In genomic region chr1:43291736-43292135, GRCm38 (mm10) we compare ENCODE assay signal across 29 mouse cellular contexts.
A peak's percentile ranks its signal among the peaks of the same experiment; 100 is the strongest.
DNase-seq lines count a peak whose midpoint lies in the region; ATAC-seq lines count a peak whose summit lies in the region.
"Had no signal": no experiment of that assay in that cellular context is flagged by ENCODE, and none has a peak within 500 bp of the region (broad histone marks: within the 10 kb centered on the region; RNA-seq: fewer than 3 reads in every experiment).

No protein-coding gene starts in this region.

- DNase-seq in kidney, postnatal 4 days = no peak
- peak; percentile 9 for DNase-seq in midbrain, embryonic 10.5 days (ENCODE audit: low spot score)
- DNase-seq in midbrain, embryonic 14.5 days = no peak
- no peak for DNase-seq in T-cell, adult 2 months (ENCODE audit: low spot score)
- DNase-seq in adrenal gland, postnatal 25 days = no peak
- no peak for DNase-seq in layer of hippocampus, postnatal 10 days (ENCODE audit: low spot score in 2 of 2)
- DNase-seq: adrenal gland, postnatal 10 days; cerebellum, adult 11-12 months; cerebellum, adult 9-11 months; gastrocnemius, postnatal 14 days; heart, postnatal 14 days; kidney, postnatal 14 days; liver, embryonic 13.5 days; lung, adult 18-20 months; lung, postnatal 14 days; right cerebral cortex, adult 18-20 months; spleen, adult 18-20 months; thymus, adult 2 months; thymus, postnatal 36 days had no signal

- no peak for ATAC-seq in kidney, embryonic 14.5 days (ENCODE audit: low FRiP score, low TSS enrichment)
- no peak for ATAC-seq in midbrain, embryonic 14.5 days (ENCODE audit: low FRiP score, low TSS enrichment)
- peak; percentile 22; the same call in 1 of the 2 replicates for ATAC-seq in intestine, embryonic 16.5 days
- ATAC-seq: forebrain, embryonic 14.5 days; hindbrain, embryonic 16.5 days had no signal

- H3K36me3 ChIP-seq in kidney, embryonic 14.5 days (ENCODE audit: control insufficient read depth, insufficient read depth, low read length) = no peaks in the 10 kb centered on the region
- no peaks in the 10 kb centered on the region for H3K36me3 ChIP-seq in midbrain, embryonic 10.5 days
- no peaks in the 10 kb centered on the region for H3K36me3 ChIP-seq in midbrain, embryonic 14.5 days (ENCODE audit: control insufficient read depth, insufficient read depth, low read length)
- H3K36me3 ChIP-seq in intestine, embryonic 16.5 days (ENCODE audit: control insufficient read depth, insufficient read depth, low read length) = no peaks in the 10 kb centered on the region
- H3K36me3 ChIP-seq: limb, embryonic 13.5 days; liver, embryonic 13.5 days; neural tube, embryonic 12.5 days had no signal

- H3K4me3 ChIP-seq in kidney, embryonic 14.5 days (ENCODE audit: low read length) = no peak overlapping the region
- H3K4me3 ChIP-seq in midbrain, embryonic 10.5 days = no peak overlapping the region
- H3K4me3 ChIP-seq in midbrain, embryonic 14.5 days (replicated peaks; ENCODE audit: low read depth, low read length) = no peak overlapping the region
- H3K4me3 ChIP-seq in intestine, embryonic 16.5 days (ENCODE audit: low read length) = no peak overlapping the region
- H3K4me3 ChIP-seq: layer of hippocampus, adult 2 months; limb, embryonic 13.5 days; liver, embryonic 13.5 days; myocyte; neural tube, embryonic 12.5 days had no signal

- H3K9me3 ChIP-seq in kidney, embryonic 14.5 days (ENCODE audit: control insufficient read depth, low read length) = no peaks in the 10 kb centered on the region
- no peaks in the 10 kb centered on the region for H3K9me3 ChIP-seq in midbrain, embryonic 10.5 days (replicated peaks)
- peaks cover 6% of the 10 kb centered on the region; the same call in 1 of the 2 replicates for H3K9me3 ChIP-seq in midbrain, embryonic 14.5 days (ENCODE audit: control insufficient read depth, low read length)
- no peaks in the 10 kb centered on the region for H3K9me3 ChIP-seq in intestine, embryonic 16.5 days (ENCODE audit: control insufficient read depth, low read length)
- H3K9me3 ChIP-seq: liver, embryonic 13.5 days had no signal

- H3K9ac ChIP-seq in kidney, embryonic 14.5 days (ENCODE audit: low read depth, low read length) = no peak overlapping the region
- no peak overlapping the region for H3K9ac ChIP-seq in midbrain, embryonic 14.5 days (replicated peaks; ENCODE audit: low read length)
- no peak overlapping the region for H3K9ac ChIP-seq in intestine, embryonic 16.5 days (ENCODE audit: low read depth, low read length)
- H3K9ac ChIP-seq: limb, embryonic 13.5 days; liver, embryonic 13.5 days; neural tube, embryonic 12.5 days had no signal

- no peak overlapping the region for H3K4me2 ChIP-seq in kidney, embryonic 14.5 days (replicated peaks; ENCODE audit: low read depth, low read length)
- no peak overlapping the region for H3K4me2 ChIP-seq in midbrain, embryonic 14.5 days (ENCODE audit: low read length)
- H3K4me2 ChIP-seq in intestine, embryonic 16.5 days (ENCODE audit: low read depth, low read length) = no peak overlapping the region
- H3K4me2 ChIP-seq: limb, embryonic 13.5 days; liver, embryonic 13.5 days; midbrain, embryonic 11.5 days; neural tube, embryonic 12.5 days had no signal

- WGBS in kidney, embryonic 14.5 days = 82% methylated on average over 8 of the region's 8 CpGs
- 86% methylated on average over 8 of the region's 8 CpGs for WGBS in midbrain, embryonic 10.5 days
- WGBS in midbrain, embryonic 14.5 days = 87% methylated on average over 8 of the region's 8 CpGs
- WGBS in intestine, embryonic 16.5 days = 87% methylated on average over 8 of the region's 8 CpGs

- no peaks in the 10 kb centered on the region for H3K27me3 ChIP-seq in kidney, embryonic 14.5 days (ENCODE audit: control insufficient read depth, insufficient read depth, low read length)
- H3K27me3 ChIP-seq in midbrain, embryonic 10.5 days (ENCODE audit: low read depth, poor library complexity, severe bottlenecking) = no peaks in the 10 kb centered on the region
- no peaks in the 10 kb centered on the region for H3K27me3 ChIP-seq in midbrain, embryonic 14.5 days (ENCODE audit: control insufficient read depth, insufficient read depth, low read length)
- H3K27me3 ChIP-seq in intestine, embryonic 16.5 days (replicated peaks; ENCODE audit: control insufficient read depth, insufficient read depth, low read length) = no peaks in the 10 kb centered on the region
- H3K27me3 ChIP-seq: CH12.LX; limb, embryonic 13.5 days; liver, embryonic 13.5 days; neural tube, embryonic 12.5 days had no signal

- H3K27ac ChIP-seq in kidney, embryonic 14.5 days (ENCODE audit: low read depth, low read length) = peak overlapping the region; percentile 59; the same call in 1 of the 2 replicates
- no peak overlapping the region for H3K27ac ChIP-seq in midbrain, embryonic 10.5 days (replicated peaks)
- H3K27ac ChIP-seq in midbrain, embryonic 14.5 days (replicated peaks; ENCODE audit: low read depth, low read length) = no peak overlapping the region
- H3K27ac ChIP-seq in intestine, embryonic 16.5 days (ENCODE audit: low read length) = no peak overlapping the region
- H3K27ac ChIP-seq: layer of hippocampus, adult 2 months; limb, embryonic 13.5 days; liver, embryonic 13.5 days; neural tube, embryonic 12.5 days had no signal

- H3K4me1 ChIP-seq in kidney, embryonic 14.5 days (ENCODE audit: control insufficient read depth, insufficient read depth, low read length) = no peaks in the 10 kb centered on the region
- H3K4me1 ChIP-seq in midbrain, embryonic 10.5 days = no peaks in the 10 kb centered on the region
- no peaks in the 10 kb centered on the region for H3K4me1 ChIP-seq in midbrain, embryonic 14.5 days (ENCODE audit: control insufficient read depth, insufficient read depth, low read length)
- no peaks in the 10 kb centered on the region for H3K4me1 ChIP-seq in intestine, embryonic 16.5 days (ENCODE audit: control insufficient read depth, insufficient read depth, low read length)
- H3K4me1 ChIP-seq: limb, embryonic 13.5 days; neural tube, embryonic 12.5 days had no signal
